Mouse (Mus musculus) kidney, embryonic 15.5 days (tissue): ENCODE measurements around the gene Msmb. TPM values are rescaled to one million over a fixed set of nuclear protein-coding genes. Genes with fewer than 3 reads are reported as not detected.
"Not testable (repeated sequence)": the region's sequence is repeated elsewhere in the genome, so short reads cannot be mapped to it uniquely, and the experiment has no call there.

Source experiments
- ATAC-seq: fragments of 200-750 bp; cut with Nextera tagmentation; replicated peaks from 2 replicates; pipeline ENCODE4 v1.8.0; 2017; ENCODE audit warnings: moderate TSS enrichment; ENCODE audit not compliant: low FRiP score
- H3K27ac ChIP-seq: fragments of 300-500 bp; sonication (generic); 2 replicates; pipeline ENCODE4 v1.5.1; 2015; ENCODE audit warnings: mild to moderate bottlenecking, inconsistent platforms
- H3K27me3 ChIP-seq: fragments of 300-500 bp; sonication (generic); 2 replicates; pipeline ENCODE4 v1.6.1; 2015; ENCODE audit warnings: inconsistent platforms
- H3K36me3 ChIP-seq: fragments of 300-500 bp; sonication (generic); 2 replicates; pipeline ENCODE4 v1.6.1; 2015; ENCODE audit warnings: inconsistent platforms
- H3K4me1 ChIP-seq: fragments of 300-500 bp; sonication (generic); 2 replicates; pipeline ENCODE4 v1.6.1; 2015; ENCODE audit warnings: inconsistent platforms
- H3K4me2 ChIP-seq: fragments of 300-500 bp; sonication (generic); 2 replicates; pipeline ENCODE4 v1.6.1; 2015; ENCODE audit warnings: moderate library complexity, mild to moderate bottlenecking, inconsistent platforms
- H3K4me3 ChIP-seq: fragments of 300-500 bp; sonication (generic); replicated peaks from 2 replicates; pipeline ENCODE4 v1.5.1; 2015; ENCODE audit warnings: mild to moderate bottlenecking, inconsistent platforms
- H3K9ac ChIP-seq: fragments of 300-500 bp; sonication (generic); 2 replicates; pipeline ENCODE4 v1.6.1; 2015; ENCODE audit warnings: mild to moderate bottlenecking, inconsistent platforms
- H3K9me3 ChIP-seq: fragments of 300-500 bp; sonication (generic); replicated peaks from 2 replicates; pipeline ENCODE4 v1.6.1; 2016; ENCODE audit warnings: inconsistent platforms
- WGBS: fragments of 180-500 bp; shearing (Covaris S2); methylation state at CpG from one replicate; pipeline ENCODE4 v1.1.7; 2015; ENCODE audit warnings: mixed read lengths; 5-methylcytosine and 5-hydroxymethylcytosine counted together
- polyA plus RNA-seq: library from polyadenylated mRNA; unstranded; fragments of >200 nt; fragmentation: Nextera tagmentation; extraction: Ambion mirVana; gene quantifications from 2 replicates; pipeline ENCODE4 v1.2.1, GENCODE M21; 2015

The Msmb gene
- not detected in 2 replicates for polyA plus RNA-seq

DNA sequence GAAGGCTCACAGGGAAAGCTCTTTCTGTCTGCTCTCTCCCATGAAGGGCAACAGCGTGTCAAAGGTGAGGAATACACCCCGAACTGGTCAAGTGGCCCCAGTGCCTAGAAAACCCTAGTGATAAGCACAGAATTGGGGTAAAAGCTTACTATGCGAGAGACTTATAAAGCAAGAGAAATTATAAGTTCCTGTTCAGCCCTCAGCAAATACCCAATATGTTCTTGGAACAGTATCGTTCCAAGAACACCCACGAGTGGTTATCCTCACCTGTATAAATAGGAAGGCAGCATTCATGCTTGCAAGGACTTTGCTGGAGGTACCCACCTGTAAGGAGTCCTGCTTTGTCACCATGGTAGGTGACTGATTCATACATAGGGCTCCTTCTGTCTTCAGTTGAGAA lies at the start of gene Msmb:
TSS of gene Msmb (plus strand) at position 301 of the 400 bp plus-strand sequence.
- no peaks in the 10 kb centered on the region for H3K36me3 ChIP-seq
- 86% methylated on average over 5 of the region's 5 CpGs for WGBS
- no peak within 1 kb of the TSS for H3K4me3 ChIP-seq
- no peak within 1 kb of the TSS for H3K4me2 ChIP-seq
- H3K9ac ChIP-seq = no peak within 1 kb of the TSS
- no peak within 1 kb of the TSS for H3K27ac ChIP-seq
- no peaks in the 10 kb centered on the region for H3K9me3 ChIP-seq
- H3K4me1 ChIP-seq = peaks cover 3% of the 10 kb centered on the region; the same call in 1 of the 2 replicates
- no peaks in the 10 kb centered on the region for H3K27me3 ChIP-seq
- no peak for ATAC-seq

DNA sequence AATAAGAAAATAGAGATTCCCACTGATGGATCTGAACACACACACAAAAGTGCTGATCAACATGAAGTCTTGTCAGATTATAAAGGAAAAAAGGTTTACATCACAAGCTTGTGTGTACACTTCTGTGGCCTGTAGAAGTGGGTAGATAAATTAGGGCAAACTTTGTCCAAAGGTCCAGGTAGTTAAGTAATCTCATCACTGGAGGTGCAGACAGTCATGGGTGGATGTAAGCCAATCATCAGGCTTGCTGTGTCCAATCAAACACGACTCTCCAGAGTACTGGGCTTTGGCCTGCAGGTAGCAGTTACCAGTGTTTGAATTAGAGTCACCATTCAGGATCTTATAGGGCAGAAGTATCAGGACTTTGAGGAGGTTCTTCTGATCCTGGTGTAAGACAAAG lies 48.8 kb upstream of the Msmb start:
- 67% methylated on average over 1 of the region's 1 CpGs for WGBS
- Histone ChIP-seq H3K9ac (no peak overlapping the region), H3K36me3 (peaks cover 55% of the 10 kb centered on the region), H3K9me3 (no peaks in the 10 kb centered on the region), H3K27ac (no peak overlapping the region), H3K4me3 (no peak overlapping the region), H3K4me2 (no peak overlapping the region), H3K27me3 (no peaks in the 10 kb centered on the region), H3K4me1 (peaks cover 30% of the 10 kb centered on the region)
- ATAC-seq = no peak

DNA sequence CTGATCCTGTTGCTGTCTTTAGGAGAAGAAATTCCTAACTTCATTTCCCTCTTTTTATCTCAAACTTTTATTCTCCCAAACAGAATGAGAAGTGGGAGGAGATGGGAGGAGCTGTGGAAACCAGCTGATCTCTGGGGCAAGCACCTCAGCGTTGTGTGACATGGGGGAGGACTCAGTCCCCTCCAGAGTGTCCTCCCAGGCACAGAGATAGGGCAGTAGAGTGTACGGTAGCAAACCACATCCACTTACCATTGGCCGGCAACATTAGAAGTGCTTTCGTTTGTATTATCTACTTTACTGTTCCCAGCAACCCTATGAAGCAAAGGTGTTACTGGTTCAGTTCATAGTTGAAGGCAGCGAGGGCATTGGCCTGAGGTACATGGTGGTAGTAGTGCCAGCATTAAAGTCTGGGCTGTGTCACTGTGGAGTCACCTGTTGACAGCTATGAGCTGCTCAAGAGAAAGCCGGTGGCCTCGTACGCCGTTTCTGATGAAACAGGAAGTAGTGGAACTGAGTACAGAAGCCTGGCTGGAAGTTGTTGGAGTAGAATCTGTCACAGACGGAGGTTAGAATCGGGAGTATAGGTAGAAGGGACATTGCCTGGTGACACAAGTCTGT lies 48.2 kb upstream of the Msmb start:
- Histone ChIP-seq H3K9me3 (no peaks in the 10 kb centered on the region), H3K27ac (no peak overlapping the region), H3K4me3 (no peak overlapping the region), H3K27me3 (no peaks in the 10 kb centered on the region), H3K9ac (no peak overlapping the region), H3K4me1 (peaks cover 30% of the 10 kb centered on the region), H3K4me2 (no peak overlapping the region), H3K36me3 (peaks cover 61% of the 10 kb centered on the region)
- WGBS = 78% methylated on average over 11 of the region's 11 CpGs
- no peak for ATAC-seq

DNA sequence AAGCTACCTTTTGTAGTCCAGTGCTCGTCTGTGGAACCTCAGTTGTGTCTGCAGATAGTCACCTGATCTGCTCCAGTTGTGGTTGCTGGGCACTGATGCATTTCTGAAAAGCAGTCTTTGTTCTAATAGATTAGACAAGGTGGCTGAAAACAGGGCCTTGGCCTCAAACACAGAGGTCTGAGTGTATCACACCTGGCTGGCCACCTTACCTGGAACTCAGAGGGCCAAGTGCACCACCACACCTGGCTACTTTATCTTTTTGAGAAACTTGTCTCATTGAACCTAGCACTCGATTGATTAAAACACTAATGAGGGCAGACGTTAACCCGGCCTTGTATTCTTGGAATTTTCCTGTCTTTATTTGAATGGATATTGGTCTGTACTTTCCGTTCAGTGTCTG lies 46.2 kb upstream of the Msmb start:
- Histone ChIP-seq H3K36me3 (peaks cover 78% of the 10 kb centered on the region), H3K4me3 (no peak overlapping the region), H3K4me2 (no peak overlapping the region), H3K9ac (no peak overlapping the region), H3K27ac (peak overlapping the region; percentile 75), H3K9me3 (no peaks in the 10 kb centered on the region), H3K27me3 (no peaks in the 10 kb centered on the region), H3K4me1 (peaks cover 22% of the 10 kb centered on the region)
- no peak for ATAC-seq
- WGBS = 56% methylated on average over 5 of the region's 5 CpGs

DNA sequence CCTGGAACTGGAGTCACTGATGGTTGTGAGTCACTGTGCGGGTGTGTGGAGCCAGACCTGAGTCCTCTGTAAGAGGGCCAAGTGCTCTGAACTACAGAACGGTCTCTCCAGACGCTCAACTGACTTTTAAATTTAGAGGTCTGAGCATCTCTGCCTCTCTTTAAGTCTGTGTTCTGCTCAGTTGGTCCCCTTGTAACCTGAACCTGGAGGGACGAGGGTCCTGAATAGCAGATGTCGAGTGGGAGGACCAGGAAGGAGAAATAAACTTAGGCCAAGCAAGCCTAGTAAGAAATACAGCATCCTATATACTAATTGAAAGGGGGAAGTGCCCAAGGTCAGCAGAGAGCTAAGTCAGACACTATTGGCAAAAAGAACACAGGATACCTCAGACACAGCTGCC lies 45.1 kb upstream of the Msmb start:
- Histone ChIP-seq H3K27me3 (no peaks in the 10 kb centered on the region), H3K4me3 (no peak overlapping the region), H3K36me3 (peaks cover 83% of the 10 kb centered on the region), H3K4me2 (no peak overlapping the region), H3K9me3 (no peaks in the 10 kb centered on the region), H3K9ac (no peak overlapping the region), H3K4me1 (peaks cover 11% of the 10 kb centered on the region), H3K27ac (peak overlapping the region; percentile 57)
- 34% methylated on average over 5 of the region's 5 CpGs for WGBS
- ATAC-seq = peak; percentile 67

DNA sequence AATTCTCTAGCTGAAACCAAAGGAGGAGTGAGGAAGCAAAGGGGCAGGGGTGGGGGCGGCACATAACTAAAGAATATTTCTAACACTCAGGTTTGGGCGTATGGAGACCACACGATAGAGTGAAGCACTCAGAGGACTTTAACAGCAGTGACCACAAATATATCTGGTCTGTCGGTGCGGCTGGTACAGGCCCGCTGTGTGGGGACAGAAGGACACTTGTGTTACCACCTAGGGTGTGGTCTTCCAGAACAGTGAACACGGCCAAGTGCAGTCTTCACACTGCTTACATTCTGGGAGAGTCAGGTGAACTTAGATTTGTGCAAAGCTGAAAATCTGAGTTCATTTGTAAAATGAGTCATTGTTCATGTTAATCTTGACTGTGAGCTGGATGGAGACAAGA lies 44.1 kb upstream of the Msmb start:
- Histone ChIP-seq H3K4me1 (peaks cover 7% of the 10 kb centered on the region; the same call in 1 of the 2 replicates), H3K4me2 (no peak overlapping the region), H3K9ac (no peak overlapping the region), H3K4me3 (no peak overlapping the region), H3K36me3 (peaks cover 84% of the 10 kb centered on the region), H3K9me3 (no peaks in the 10 kb centered on the region), H3K27me3 (no peaks in the 10 kb centered on the region), H3K27ac (peak overlapping the region; percentile 52; the same call in 1 of the 2 replicates)
- no peak for ATAC-seq
- 77% methylated on average over 7 of the region's 7 CpGs for WGBS

DNA sequence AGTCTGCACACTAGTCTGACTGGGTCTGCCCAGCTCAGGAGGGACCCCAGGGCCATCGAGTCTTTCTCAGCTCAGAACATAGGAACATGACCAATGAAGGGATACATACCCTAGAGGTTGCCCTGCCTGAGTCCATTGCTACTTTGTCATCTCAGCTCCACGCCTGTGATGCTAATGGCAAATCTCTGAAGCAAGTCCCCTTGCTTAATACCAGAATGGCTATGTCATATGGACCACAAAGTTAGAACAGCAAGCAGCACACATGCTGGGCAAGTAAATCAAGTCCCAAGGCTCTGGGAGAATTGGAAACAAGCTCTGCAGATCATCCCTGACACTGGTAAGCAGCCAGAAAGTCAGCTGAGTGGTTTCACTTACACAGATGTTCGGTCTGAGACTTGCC lies 42.9 kb upstream of the Msmb start:
- no peak overlapping the region for H3K9ac ChIP-seq
- H3K27me3 ChIP-seq = no peaks in the 10 kb centered on the region
- peaks cover 7% of the 10 kb centered on the region; the same call in 1 of the 2 replicates for H3K4me1 ChIP-seq
- 81% methylated on average over 3 of the region's 3 CpGs for WGBS
- peaks cover 83% of the 10 kb centered on the region for H3K36me3 ChIP-seq
- H3K4me3 ChIP-seq = no peak overlapping the region
- no peak overlapping the region for H3K4me2 ChIP-seq
- no peak for ATAC-seq
- H3K9me3 ChIP-seq = no peaks in the 10 kb centered on the region
- no peak overlapping the region for H3K27ac ChIP-seq

DNA sequence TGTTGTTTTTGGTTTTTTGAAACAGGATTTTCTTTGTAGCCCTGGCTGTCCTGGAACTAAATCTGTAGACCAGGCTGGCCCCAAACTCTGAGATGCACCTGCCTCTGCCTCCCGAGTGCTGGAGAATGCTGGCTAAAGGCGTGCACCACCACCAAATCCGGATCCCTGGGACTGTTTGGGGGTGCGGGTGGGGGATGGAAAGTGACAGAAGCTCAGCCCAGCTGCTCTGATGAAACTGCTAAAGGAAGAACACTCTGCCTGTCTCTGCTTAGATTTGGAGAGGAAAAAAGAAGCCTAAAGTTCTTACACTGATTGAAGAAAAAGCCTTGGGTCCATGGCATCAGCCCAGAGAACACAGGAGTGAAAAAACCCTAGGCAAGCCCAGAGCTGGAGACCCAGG lies 38.3 kb upstream of the Msmb start:
- Histone ChIP-seq H3K4me3 (no peak overlapping the region), H3K4me1 (peaks cover 3% of the 10 kb centered on the region; the same call in 1 of the 2 replicates), H3K9me3 (no peaks in the 10 kb centered on the region), H3K36me3 (peaks cover 48% of the 10 kb centered on the region), H3K27me3 (no peaks in the 10 kb centered on the region), H3K27ac (no peak overlapping the region), H3K4me2 (no peak overlapping the region), H3K9ac (no peak overlapping the region)
- 84% methylated on average over 4 of the region's 4 CpGs for WGBS
- ATAC-seq = no peak

DNA sequence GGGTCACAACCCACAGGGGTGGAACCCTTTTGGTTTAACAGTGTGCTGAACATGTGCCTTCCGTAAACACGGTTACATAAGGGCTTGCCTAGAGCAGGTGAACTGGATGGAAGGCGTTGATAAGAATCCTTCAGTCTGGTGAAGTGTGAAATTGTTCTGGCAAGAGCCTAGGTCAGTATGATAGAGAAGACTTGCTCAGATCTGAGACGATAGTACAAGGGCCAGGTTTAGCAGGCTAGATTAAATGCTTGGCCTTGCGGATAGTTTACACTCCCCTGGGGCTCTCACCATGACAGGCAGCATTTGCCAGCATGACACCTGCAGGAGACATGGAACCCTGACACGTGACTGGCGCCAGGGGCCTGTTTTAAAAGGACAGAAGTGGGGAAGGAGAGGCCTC lies 36.2 kb upstream of the Msmb start:
- Histone ChIP-seq H3K4me2 (no peak overlapping the region), H3K4me3 (no peak overlapping the region), H3K4me1 (peaks cover 3% of the 10 kb centered on the region; the same call in 1 of the 2 replicates), H3K9me3 (no peaks in the 10 kb centered on the region), H3K36me3 (peaks cover 27% of the 10 kb centered on the region), H3K27ac (0 out of 2 replicates have a peak overlapping the region, but pooled peaks have one; percentile 54), H3K9ac (no peak overlapping the region), H3K27me3 (no peaks in the 10 kb centered on the region)
- WGBS = 48% methylated on average over 7 of the region's 7 CpGs
- ATAC-seq = no peak; the same call in 1 of the 2 replicates

DNA sequence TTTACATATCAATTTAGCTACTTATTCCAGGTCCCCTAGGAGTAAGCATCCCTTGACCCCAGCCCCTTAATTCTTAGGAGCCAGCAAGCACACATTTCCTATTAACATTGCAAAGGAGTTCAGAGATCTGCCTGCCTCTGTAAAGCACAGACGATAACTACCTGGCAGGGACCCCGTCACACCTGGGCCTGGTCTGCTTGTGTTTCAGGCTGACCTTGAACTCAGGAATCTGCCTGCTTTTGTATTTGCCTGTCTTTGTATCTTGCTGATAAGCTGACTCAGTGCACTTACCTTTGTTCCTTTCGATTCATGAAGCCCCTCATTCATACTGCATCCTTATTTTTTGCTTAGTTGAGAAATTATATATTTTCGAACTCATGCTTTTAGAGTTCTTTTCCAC lies 34.9 kb upstream of the Msmb start:
- no peak overlapping the region for H3K4me3 ChIP-seq
- H3K4me1 ChIP-seq = peaks cover 3% of the 10 kb centered on the region; the same call in 1 of the 2 replicates
- H3K4me2 ChIP-seq = no peak overlapping the region
- no peak for ATAC-seq
- H3K9ac ChIP-seq = no peak overlapping the region
- H3K27ac ChIP-seq = no peak overlapping the region
- no peaks in the 10 kb centered on the region for H3K27me3 ChIP-seq
- H3K36me3 ChIP-seq = peaks cover 21% of the 10 kb centered on the region
- WGBS = 92% methylated on average over 4 of the region's 4 CpGs
- no peaks in the 10 kb centered on the region for H3K9me3 ChIP-seq

DNA sequence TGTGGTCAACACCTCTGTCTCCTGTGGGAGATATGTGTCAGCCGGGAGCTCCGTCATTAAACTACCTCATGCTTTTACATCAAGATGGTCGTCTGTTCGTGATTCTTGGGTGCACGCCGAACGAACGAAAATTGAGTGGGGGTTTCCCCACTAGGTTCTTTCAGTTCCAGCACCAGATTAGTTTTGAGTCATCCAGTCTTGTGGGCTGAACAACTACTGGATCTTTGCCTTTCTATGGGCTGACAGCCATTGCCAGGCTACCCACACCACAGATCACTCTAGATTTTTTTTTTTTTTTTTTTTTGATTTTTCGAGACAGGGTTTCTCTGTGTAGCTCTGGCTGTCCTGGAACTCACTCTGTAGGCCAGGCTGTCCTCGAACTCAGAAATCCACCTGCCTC lies 29.7 kb upstream of the Msmb start:
- not testable (repeated sequence) for H3K27ac ChIP-seq, H3K27me3 ChIP-seq, H3K9ac ChIP-seq, H3K4me2 ChIP-seq, H3K36me3 ChIP-seq, H3K9me3 ChIP-seq, ATAC-seq, H3K4me1 ChIP-seq, H3K4me3 ChIP-seq
- 94% methylated on average over 10 of the region's 10 CpGs for WGBS

DNA sequence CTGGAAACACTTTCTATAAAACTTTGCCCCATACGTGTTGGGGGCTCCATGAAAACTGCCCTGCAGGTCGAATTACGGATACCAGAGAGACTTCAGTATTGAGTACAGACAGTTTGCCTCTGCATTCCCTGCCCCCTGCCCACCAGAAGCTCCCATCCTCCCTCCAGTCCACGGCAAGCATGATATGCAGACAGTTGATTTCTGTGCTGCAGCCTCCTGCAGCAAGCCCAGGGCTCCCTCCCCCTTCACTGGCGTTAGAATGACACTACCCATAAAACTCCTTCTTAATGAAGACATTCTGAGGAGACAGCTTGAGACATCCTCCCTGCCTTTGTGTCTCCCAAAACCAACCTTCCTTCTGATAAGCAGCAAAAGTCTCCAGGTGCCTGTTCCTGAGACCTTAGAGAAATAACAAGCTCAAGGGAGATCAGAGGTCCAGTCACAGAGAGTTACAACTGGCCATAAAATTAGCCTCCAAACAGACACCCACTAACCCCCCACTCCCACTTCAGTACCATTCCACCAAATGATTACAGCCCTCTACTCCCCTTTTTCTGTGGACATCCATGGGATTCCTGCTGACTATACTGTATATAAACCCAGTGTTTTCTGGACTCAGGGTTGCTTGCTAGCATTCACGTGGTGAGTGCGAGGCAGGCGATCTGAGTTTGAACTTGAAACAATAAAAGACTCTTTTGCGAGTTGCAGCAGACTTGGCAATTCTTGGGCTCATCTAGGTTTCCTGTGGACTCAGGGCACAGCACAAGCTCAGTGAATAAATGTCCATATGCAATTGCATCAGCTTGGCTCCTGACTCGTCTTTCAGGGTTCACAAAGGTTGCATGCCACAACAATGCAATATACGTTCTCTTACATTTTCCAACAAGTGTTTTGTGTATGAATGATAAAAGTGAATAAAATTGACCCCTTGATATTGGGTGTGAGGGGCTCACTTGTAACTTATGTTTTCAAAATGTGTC lies 20.6 kb upstream of the Msmb start:
- H3K27me3 ChIP-seq = no peaks in the 10 kb centered on the region
- no peak overlapping the region for H3K4me3 ChIP-seq
- H3K9ac ChIP-seq = no peak overlapping the region
- H3K4me1 ChIP-seq = 0 out of 2 replicates have a peak, but pooled peaks cover 7% of the 10 kb centered on the region
- ATAC-seq = peak; percentile 62; the same call in 1 of the 2 replicates
- H3K9me3 ChIP-seq = no peaks in the 10 kb centered on the region
- H3K4me2 ChIP-seq = peak overlapping the region; percentile 3; the same call in 1 of the 2 replicates
- H3K36me3 ChIP-seq = no peaks in the 10 kb centered on the region
- WGBS = 31% methylated on average over 11 of the region's 11 CpGs
- peak overlapping the region; percentile 65 for H3K27ac ChIP-seq
